Mouse (Mus musculus): ENCODE results near the gene Med17. TPM values are rescaled to one million over a fixed set of nuclear protein-coding genes. Genes with fewer than 3 reads are reported as not detected.

Med17 gene
- total RNA-seq, 2 experiments from 2014 or later, result 46.9 to 51.3 TPM

GRCm38 (mm10) chr9:15239042-15239925, 40.4 kb downstream of the Med17 start, which contains the start of gene Vstm5:
Gene Vstm5 (plus strand): TSS chr9:15239045.
- no peak for DNase-seq (ENCODE audit: low spot score in 2 of 2)

DNA sequence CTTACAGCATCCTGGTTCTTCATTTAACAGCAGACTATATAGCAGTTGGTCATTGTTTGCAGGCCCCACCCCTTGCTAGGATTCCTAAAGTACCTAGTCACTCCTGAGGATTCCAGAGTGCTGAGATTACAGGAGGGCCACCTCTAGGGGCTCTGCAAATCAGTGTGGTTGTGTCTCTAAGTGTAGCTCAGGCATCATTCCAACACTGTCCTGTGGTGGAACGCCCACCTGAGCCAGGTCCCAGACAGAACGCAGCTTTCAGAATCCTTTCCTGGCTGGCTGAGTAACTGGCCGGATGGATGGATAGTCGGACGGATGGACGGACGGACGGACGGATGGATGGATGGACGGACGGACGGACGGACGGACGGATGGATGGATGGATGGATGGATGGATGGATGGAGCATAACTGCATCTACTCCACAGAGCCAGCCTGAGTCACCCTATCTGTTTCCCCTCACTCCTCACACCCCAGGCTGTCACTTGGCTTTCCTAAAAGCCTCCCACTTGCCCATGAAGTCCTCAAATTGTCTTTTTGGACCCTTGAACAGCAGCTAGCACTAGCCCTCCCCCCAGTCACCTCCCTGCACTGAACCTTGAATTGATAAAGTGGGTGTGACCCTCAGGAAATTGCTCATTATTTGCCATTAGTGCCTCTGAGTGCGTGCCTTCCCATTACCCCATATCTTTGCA, 41.3 kb downstream of the Med17 start:
- no peak for DNase-seq (ENCODE audit: low spot score in 2 of 2)

- DNase-seq (ENCODE audit: low spot score in 2 of 2), result no peak
Measured at GRCm38 (mm10) chr9:15237516-15238296, 42.0 kb downstream of the Med17 start.

- DNase-seq (ENCODE audit: low spot score in 2 of 2), result no peak
Measured at GRCm38 (mm10) chr9:15235986-15236385, 43.7 kb downstream of the Med17 start.

DNA sequence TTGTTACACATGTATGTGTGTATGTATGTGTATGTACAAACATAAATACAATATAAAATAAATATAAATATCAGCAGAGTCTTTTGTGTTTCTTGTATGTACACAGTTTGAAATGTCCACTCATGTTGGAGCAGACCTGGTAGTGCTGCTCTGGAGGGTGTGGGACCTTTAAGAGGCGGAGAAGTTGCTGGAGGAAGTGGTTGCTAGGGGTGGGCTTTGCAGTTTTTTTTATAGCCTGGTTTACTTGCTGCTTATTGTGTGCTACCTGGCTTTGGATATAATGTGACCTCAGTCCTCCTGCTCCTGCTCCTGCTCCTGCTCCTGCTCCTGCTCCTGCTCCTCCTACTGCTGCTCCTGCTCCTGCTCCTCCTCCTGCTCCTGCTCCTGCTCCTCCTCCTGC, 46.1 kb downstream of the Med17 start:
- no peak for DNase-seq (ENCODE audit: low spot score in 2 of 2)

GRCm38 (mm10) chr9:15232445-15232844, 47.3 kb downstream of the Med17 start:
- no peak for DNase-seq (ENCODE audit: low spot score in 2 of 2)

GRCm38 (mm10) chr9:15224912-15225311, 54.8 kb downstream of the Med17 start:
- DNase-seq (ENCODE audit: low spot score in 2 of 2), result no peak

GRCm38 (mm10) chr9:15213695-15214094, 66.0 kb downstream of the Med17 start:
- DNase-seq (ENCODE audit: low spot score in 2 of 2), result no peak

DNA sequence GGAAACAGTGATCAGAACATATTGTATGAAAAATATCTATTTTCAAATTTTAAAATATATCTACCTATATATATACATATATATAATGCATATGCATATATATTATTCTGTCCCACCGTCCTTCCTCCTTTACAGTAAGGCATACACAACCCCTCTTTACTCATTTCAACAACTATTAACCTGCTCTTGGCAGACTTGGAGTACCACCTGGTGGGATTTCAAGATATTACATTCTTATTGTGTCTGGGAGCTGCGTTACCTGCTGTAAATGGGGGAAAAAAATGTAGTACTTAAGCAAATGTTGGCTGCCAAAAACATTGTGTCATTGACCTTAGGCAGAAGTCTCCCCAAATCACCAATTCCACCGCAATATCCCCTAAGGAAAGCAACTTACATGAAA, 67.9 kb downstream of the Med17 start:
- no peak for DNase-seq (ENCODE audit: low spot score in 2 of 2)

Small RNA genes within 50 kb of the gene (microRNA-seq; reads per million reads assigned to microRNA genes)
- gene Gm49349 (not detected), gene mmu-mir-7650 (not detected)

Other genes starting within 250 kb of the Med17 start
- gene Panx1, start 234.5 kb downstream of the Med17 start, total RNA-seq (2021), result 10 to 100 TPM; 17.4 to 22.6 TPM
- gene Hephl1, start 167.8 kb downstream of the Med17 start, total RNA-seq (2021), result under 1 TPM; 0.14 to 0.17 TPM
- 1 to 10 TPM; 1.5 to 2.0 TPM for gene Vstm5, start 40.9 kb downstream of the Med17 start, total RNA-seq (2021)
- 100 to 1,000 TPM; 121 to 148 TPM for gene Taf1d, start 26.3 kb upstream of the Med17 start, total RNA-seq (2021)
- gene 4931406C07Rik, start 26.5 kb upstream of the Med17 start, total RNA-seq (2021), result 10 to 100 TPM; 68.9 to 71.8 TPM
- 10 to 100 TPM; 25.5 to 27.4 TPM for gene Cep295, start 77.9 kb upstream of the Med17 start, total RNA-seq (2021)
- 10 to 100 TPM; 28.9 to 34.1 TPM for gene Smco4, start 213.5 kb upstream of the Med17 start, total RNA-seq (2021)